Mouse (Mus musculus): ENCODE data around the gene Kcnn4. TPM values are rescaled to one million over a fixed set of nuclear protein-coding genes. Genes with fewer than 3 reads are reported as not detected.

The Kcnn4 gene
- polyA plus RNA-seq (2014; fragmentation: Nextera tagmentation; extraction: Ambion mirVana), result 2.4 and 3.0 TPM in 2 replicates

DNA sequence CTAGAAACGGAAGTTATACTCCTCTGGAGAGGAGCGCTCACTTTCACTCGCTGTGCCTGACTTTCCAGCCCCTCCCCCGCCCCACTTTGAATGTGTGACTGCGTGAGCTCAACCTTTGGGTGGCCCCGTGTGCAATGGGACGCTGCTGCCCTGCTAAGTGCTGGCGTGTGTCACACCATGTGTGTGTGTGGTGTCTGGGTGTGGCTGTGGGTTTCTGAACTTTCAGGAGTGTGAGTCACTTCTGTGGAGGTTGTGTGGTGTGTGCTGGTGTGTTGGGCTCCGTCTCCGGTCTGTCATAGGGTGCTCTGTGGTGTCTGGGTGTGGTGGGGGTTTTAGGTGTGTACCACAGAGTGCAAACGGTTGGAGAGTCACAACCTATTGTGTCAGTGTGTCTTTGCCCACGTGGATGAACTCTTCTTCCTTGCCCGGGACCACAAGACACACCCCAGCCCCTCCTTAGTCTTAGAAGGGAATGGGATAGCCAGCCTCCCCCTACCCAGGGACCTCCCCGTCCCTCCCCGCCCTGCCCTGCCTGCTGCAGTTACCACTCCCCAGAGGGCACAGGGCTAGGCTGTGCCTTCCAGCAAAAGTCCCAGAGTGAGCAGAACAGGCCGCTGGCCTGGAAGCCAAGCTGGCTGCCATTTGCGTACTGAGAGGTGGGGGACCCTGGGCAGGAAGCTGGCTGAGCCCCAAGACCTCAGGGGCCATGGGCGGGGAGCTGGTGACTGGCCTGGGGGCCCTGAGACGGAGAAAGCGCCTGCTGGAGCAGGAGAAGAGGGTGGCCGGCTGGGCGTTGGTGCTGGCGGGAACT, at the start of gene Kcnn4:
Gene Kcnn4, plus strand, starts transcription at position 533 of the 811 bp plus-strand sequence.
- no peak within 1 kb of the TSS for H3K27ac ChIP-seq (ENCODE audit: low read length)
- 0 out of 2 replicates have a peak, but pooled peaks cover 3% of the 10 kb centered on the region for H3K4me1 ChIP-seq (ENCODE audit: control insufficient read depth, insufficient read depth, low read length)
- no peak within 1 kb of the TSS for H3K9ac ChIP-seq (replicated peaks; ENCODE audit: low read depth, low read length)
- H3K36me3 ChIP-seq (ENCODE audit: control insufficient read depth, insufficient read depth, low read length), result no peaks in the 10 kb centered on the region
- 33% methylated on average over 23 of the region's 23 CpGs for WGBS
- no peak within 1 kb of the TSS for H3K4me2 ChIP-seq (replicated peaks; ENCODE audit: low read depth, low read length)
- ATAC-seq (ENCODE audit: insufficient number of reproducible peaks, insufficient read depth, low FRiP score, low read depth), result peak; percentile 60; the same call in 1 of the 2 replicates
- H3K4me3 ChIP-seq (ENCODE audit: low read depth, low read length), result no peak within 1 kb of the TSS
- no peaks in the 10 kb centered on the region for H3K9me3 ChIP-seq (ENCODE audit: control insufficient read depth, low read depth, low read length)
- H3K27me3 ChIP-seq (ENCODE audit: control insufficient read depth, insufficient read depth, low read length), result no peaks in the 10 kb centered on the region

- Histone ChIP-seq H3K4me2 (replicated peaks; ENCODE audit: low read depth, low read length) (no peak overlapping the region), H3K27me3 (ENCODE audit: control insufficient read depth, insufficient read depth, low read length) (no peaks in the 10 kb centered on the region), H3K9me3 (ENCODE audit: control insufficient read depth, low read depth, low read length) (peaks cover 5% of the 10 kb centered on the region; the same call in 1 of the 2 replicates), H3K27ac (ENCODE audit: low read length) (no peak overlapping the region), H3K4me3 (ENCODE audit: low read depth, low read length) (no peak overlapping the region), H3K9ac (replicated peaks; ENCODE audit: low read depth, low read length) (no peak overlapping the region), H3K4me1 (ENCODE audit: control insufficient read depth, insufficient read depth, low read length) (no peaks in the 10 kb centered on the region), H3K36me3 (ENCODE audit: control insufficient read depth, insufficient read depth, low read length) (no peaks in the 10 kb centered on the region)
- ATAC-seq (ENCODE audit: insufficient number of reproducible peaks, insufficient read depth, low FRiP score, low read depth), result no peak
- WGBS, result 75% methylated on average over 4 of the region's 4 CpGs
Measured at GRCm38 (mm10) chr7:24322593-24322992, 47.5 kb upstream of the Kcnn4 start.

DNA sequence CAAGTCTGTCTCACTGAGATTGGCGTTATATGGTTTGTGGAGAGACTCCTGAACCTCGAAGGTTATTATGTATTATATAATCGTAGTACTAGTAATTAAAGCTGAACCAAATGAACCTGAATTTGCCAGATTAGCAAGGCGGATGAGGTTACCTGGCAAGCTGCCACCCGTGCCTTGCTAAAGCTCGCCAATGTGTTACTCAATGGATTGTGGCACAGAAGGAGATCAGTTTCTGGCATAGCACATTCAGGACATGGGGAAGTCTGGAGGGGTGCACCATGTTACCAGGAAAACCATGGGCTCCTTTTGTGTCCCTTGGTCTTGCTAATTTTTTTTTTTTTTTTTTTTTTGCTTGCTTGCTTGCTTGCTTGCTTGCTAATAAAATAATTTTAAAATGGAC, 44.9 kb upstream of the Kcnn4 start:
- H3K4me2 ChIP-seq (replicated peaks; ENCODE audit: low read depth, low read length), result peak overlapping the region; percentile 46
- no peaks in the 10 kb centered on the region for H3K4me1 ChIP-seq (ENCODE audit: control insufficient read depth, insufficient read depth, low read length)
- no peak overlapping the region for H3K27ac ChIP-seq (ENCODE audit: low read length)
- no peak for ATAC-seq (ENCODE audit: insufficient number of reproducible peaks, insufficient read depth, low FRiP score, low read depth)
- no peak overlapping the region for H3K9ac ChIP-seq (replicated peaks; ENCODE audit: low read depth, low read length)
- H3K4me3 ChIP-seq (ENCODE audit: low read depth, low read length), result no peak overlapping the region
- H3K27me3 ChIP-seq (ENCODE audit: control insufficient read depth, insufficient read depth, low read length), result no peaks in the 10 kb centered on the region
- H3K36me3 ChIP-seq (ENCODE audit: control insufficient read depth, insufficient read depth, low read length), result no peaks in the 10 kb centered on the region
- 92% methylated on average over 6 of the region's 6 CpGs for WGBS
- peaks cover 5% of the 10 kb centered on the region; the same call in 1 of the 2 replicates for H3K9me3 ChIP-seq (ENCODE audit: control insufficient read depth, low read depth, low read length)

DNA sequence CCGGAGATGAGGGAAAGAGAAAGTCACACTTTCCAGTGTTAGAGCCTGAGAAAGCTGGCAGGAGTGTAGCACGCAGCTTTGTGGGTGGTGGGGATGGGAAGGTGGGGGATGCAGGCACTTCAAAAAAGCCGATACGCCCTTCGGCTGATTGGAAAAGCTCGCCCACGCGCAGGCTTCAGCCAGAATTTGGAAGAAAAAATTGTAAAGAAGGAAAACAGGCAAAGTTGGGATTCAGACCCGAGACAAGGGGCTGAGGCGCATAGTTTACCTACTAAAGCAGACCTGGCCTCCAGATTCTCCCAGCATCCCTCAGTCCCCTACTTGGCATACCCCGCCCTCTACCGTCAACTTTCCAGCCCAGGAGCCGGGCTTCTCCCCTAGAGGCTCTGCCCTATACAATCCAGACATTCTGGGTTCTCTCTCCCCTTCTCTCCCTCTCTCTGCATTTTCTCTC, 44.4 kb upstream of the Kcnn4 start:
- Histone ChIP-seq H3K9me3 (ENCODE audit: control insufficient read depth, low read depth, low read length) (peaks cover 5% of the 10 kb centered on the region; the same call in 1 of the 2 replicates), H3K4me1 (ENCODE audit: control insufficient read depth, insufficient read depth, low read length) (no peaks in the 10 kb centered on the region), H3K9ac (replicated peaks; ENCODE audit: low read depth, low read length) (peak overlapping the region; percentile 36; the same call in 1 of the 2 replicates), H3K27ac (ENCODE audit: low read length) (no peak overlapping the region), H3K27me3 (ENCODE audit: control insufficient read depth, insufficient read depth, low read length) (no peaks in the 10 kb centered on the region), H3K4me2 (replicated peaks; ENCODE audit: low read depth, low read length) (peak overlapping the region; percentile 46), H3K36me3 (ENCODE audit: control insufficient read depth, insufficient read depth, low read length) (no peaks in the 10 kb centered on the region), H3K4me3 (ENCODE audit: low read depth, low read length) (peak overlapping the region; percentile 17; the same call in 1 of the 2 replicates)
- peak; percentile 70; the same call in 1 of the 2 replicates for ATAC-seq (ENCODE audit: insufficient number of reproducible peaks, insufficient read depth, low FRiP score, low read depth)
- 10% methylated on average over 13 of the region's 13 CpGs for WGBS

- no peak for ATAC-seq (ENCODE audit: insufficient number of reproducible peaks, insufficient read depth, low FRiP score, low read depth)
- Histone ChIP-seq H3K9ac (replicated peaks; ENCODE audit: low read depth, low read length) (peak overlapping the region; percentile 36; the same call in 1 of the 2 replicates), H3K36me3 (ENCODE audit: control insufficient read depth, insufficient read depth, low read length) (no peaks in the 10 kb centered on the region), H3K4me2 (replicated peaks; ENCODE audit: low read depth, low read length) (peak overlapping the region; percentile 46), H3K27ac (ENCODE audit: low read length) (no peak overlapping the region), H3K9me3 (ENCODE audit: control insufficient read depth, low read depth, low read length) (peaks cover 5% of the 10 kb centered on the region; the same call in 1 of the 2 replicates), H3K27me3 (ENCODE audit: control insufficient read depth, insufficient read depth, low read length) (no peaks in the 10 kb centered on the region), H3K4me3 (ENCODE audit: low read depth, low read length) (peak overlapping the region; percentile 17; the same call in 1 of the 2 replicates), H3K4me1 (ENCODE audit: control insufficient read depth, insufficient read depth, low read length) (no peaks in the 10 kb centered on the region)
- WGBS, result 52% methylated on average over 20 of the region's 20 CpGs
Measured at GRCm38 (mm10) chr7:24326273-24327135, 43.6 kb upstream of the Kcnn4 start.

DNA sequence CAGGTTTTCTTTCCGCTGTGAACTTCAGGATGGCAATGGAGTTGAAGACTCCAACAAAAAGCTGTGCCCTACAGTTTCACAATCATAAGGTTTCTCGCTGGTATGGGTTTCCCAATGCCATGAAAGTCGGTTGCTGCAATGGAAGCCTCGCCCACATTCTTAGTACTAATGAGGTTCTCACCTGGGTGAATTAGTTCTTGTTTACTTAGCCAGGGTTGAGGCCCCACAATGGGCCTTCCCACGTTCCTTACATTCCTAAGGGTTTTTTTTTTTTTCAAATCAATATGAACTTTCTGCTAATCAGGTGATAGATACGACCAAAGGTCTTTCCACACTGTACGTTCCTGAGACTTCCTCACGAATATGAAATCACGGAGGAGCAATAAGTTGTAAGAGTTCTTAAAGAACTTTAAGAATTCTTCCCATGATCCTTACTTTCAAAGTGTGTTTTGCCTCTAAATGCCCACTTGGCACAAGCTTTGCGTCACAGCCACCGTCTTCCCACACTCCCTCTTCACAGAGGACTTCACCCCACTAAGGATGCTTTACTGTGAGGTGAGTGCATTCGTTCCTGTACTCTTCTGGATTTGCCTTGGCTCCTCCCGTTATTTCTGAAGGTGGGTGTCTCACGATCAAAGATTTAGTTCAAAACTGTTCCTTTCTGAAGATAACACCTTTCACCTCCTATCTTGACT, 42.6 kb upstream of the Kcnn4 start:
- H3K4me3 ChIP-seq (ENCODE audit: low read depth, low read length), result no peak overlapping the region
- no peaks in the 10 kb centered on the region for H3K4me1 ChIP-seq (ENCODE audit: control insufficient read depth, insufficient read depth, low read length)
- ATAC-seq (ENCODE audit: insufficient number of reproducible peaks, insufficient read depth, low FRiP score, low read depth), result peak; percentile 61; the same call in 1 of the 2 replicates
- WGBS, result 72% methylated on average over 14 of the region's 14 CpGs
- H3K9ac ChIP-seq (replicated peaks; ENCODE audit: low read depth, low read length), result no peak overlapping the region
- peaks cover 5% of the 10 kb centered on the region; the same call in 1 of the 2 replicates for H3K9me3 ChIP-seq (ENCODE audit: control insufficient read depth, low read depth, low read length)
- no peak overlapping the region for H3K27ac ChIP-seq (ENCODE audit: low read length)
- no peaks in the 10 kb centered on the region for H3K36me3 ChIP-seq (ENCODE audit: control insufficient read depth, insufficient read depth, low read length)
- no peaks in the 10 kb centered on the region for H3K27me3 ChIP-seq (ENCODE audit: control insufficient read depth, insufficient read depth, low read length)
- no peak overlapping the region for H3K4me2 ChIP-seq (replicated peaks; ENCODE audit: low read depth, low read length)

- no peak within 1 kb of the TSS for H3K27ac ChIP-seq (ENCODE audit: low read length)
- WGBS, result 36% methylated on average over 49 of the region's 49 CpGs
- H3K4me1 ChIP-seq (ENCODE audit: control insufficient read depth, insufficient read depth, low read length), result no peaks in the 10 kb centered on the region
- no peaks in the 10 kb centered on the region for H3K9me3 ChIP-seq (ENCODE audit: control insufficient read depth, low read depth, low read length)
- H3K27me3 ChIP-seq (ENCODE audit: control insufficient read depth, insufficient read depth, low read length), result no peaks in the 10 kb centered on the region
- ATAC-seq (ENCODE audit: insufficient number of reproducible peaks, insufficient read depth, low FRiP score, low read depth), result no peak
- peak within 1 kb of the TSS; percentile 2; the same call in 1 of the 2 replicates for H3K4me3 ChIP-seq (ENCODE audit: low read depth, low read length)
- H3K9ac ChIP-seq (replicated peaks; ENCODE audit: low read depth, low read length), result no peak within 1 kb of the TSS
- 0 out of 2 replicates have a peak within 1 kb of the TSS, but pooled peaks have one; percentile 6 for H3K4me2 ChIP-seq (replicated peaks; ENCODE audit: low read depth, low read length)
- no peaks in the 10 kb centered on the region for H3K36me3 ChIP-seq (ENCODE audit: control insufficient read depth, insufficient read depth, low read length)
Measured at GRCm38 (mm10) chr7:24333304-24333986, 36.6 kb upstream of the Kcnn4 start, which contains the start of gene Tescl. Gene Tescl, minus strand, starts transcription at chr7:24333936.
